Mouse (Mus musculus): Measurements from ENCODE around the gene Slit3.

Gene Slit3

DNA sequence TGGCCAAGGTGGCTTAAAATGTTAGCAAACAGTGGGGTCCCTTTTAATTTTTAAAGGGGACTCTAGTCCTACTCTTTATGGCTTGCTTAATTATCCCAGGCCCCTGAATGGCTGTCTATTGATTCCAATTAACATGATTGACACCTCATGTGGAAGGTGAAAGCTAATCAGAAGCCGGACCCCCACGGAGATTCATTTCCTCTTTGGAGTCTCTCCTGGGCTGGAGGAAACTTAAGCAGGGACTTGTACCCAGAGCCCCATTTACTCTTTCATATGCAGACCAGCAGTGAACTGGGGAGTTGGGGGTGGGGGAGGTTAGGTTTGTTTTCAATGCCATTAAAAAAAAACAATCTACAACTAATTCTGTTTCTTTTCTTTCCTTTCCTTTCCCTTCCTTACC, 230.4 kb downstream of the Slit3 start:
- DNase-seq (ENCODE audit: low spot score) = no peak

DNA sequence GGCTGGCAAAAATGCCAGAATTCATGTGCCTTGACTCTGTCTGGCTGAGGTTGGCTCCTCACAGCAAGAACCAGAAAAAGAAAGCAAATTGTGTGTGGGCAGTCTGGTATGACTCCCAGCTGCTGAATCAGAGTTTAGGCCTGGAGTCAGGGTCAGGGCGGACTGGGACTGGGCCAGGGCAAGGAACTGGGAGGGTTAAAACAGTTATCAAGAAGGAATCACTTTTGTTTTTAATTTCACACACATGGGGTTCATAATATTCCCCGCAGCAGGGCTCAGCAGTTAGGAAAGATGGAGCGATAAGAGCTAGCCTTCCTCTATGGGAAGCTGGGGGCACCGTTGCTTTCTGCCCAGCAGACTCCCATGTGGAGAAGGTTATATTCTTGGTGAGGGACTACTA, 234.8 kb downstream of the Slit3 start:
- no peak for DNase-seq (ENCODE audit: low spot score)

DNA sequence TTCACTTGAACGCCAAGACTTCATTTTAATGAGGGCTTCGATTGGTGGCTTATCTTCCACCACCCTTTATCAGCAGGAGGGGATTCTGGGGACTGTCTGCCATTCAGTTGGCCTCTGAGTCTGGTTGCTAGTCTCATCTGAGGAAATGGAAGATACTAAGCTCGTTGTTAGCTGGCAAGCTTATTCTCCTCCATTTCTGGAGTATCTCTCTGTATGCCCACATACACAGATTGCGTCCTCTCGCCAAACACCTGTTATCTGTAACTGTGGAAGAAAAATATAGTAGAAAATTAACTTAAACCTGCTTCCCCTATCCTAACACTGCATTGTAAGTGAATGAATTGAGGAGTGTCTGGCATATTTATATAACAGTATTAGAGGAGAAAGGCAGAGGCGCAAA, 240.0 kb downstream of the Slit3 start:
- no peak for DNase-seq (ENCODE audit: low spot score)

DNA sequence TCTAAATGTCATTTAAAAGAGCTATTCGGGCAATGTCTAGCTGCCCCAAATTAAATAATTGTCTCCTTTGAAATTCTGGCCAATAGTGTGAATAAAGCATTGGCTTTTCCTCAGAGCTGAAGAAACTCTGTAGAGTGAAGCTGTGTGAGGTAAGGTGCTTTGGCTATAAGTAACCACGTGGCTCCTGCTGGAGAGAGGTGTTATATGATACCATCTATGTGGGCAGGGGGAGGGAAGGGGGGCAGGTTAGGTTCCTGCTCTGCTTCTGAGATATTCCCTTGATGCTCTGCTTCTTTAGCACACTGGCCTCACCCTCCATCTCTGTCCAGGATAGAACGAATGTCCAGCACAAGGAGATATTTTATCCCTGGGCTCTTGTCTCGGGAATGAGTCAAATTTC, 242.0 kb downstream of the Slit3 start:
- no peak for DNase-seq (ENCODE audit: low spot score)

DNA sequence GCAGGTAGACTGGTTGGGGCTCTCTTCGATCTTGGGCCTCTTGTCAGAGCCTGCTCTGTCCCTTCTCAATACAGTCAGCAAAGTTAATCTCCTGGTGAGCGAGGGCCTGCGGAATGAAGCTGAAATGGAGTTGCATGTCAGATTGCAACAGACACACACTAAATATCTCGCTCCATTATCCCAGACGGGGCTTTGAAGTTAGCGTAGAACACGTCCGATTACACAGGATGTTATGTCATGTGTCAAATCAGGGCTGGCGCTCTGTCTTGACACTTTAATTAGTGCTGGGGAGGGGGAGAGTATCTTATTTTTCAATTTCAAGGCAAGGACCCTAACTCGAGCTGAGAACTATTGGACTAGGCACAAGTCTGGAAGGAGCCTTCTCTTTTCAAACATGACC, 243.4 kb downstream of the Slit3 start:
- no peak for DNase-seq (ENCODE audit: low spot score)

DNA sequence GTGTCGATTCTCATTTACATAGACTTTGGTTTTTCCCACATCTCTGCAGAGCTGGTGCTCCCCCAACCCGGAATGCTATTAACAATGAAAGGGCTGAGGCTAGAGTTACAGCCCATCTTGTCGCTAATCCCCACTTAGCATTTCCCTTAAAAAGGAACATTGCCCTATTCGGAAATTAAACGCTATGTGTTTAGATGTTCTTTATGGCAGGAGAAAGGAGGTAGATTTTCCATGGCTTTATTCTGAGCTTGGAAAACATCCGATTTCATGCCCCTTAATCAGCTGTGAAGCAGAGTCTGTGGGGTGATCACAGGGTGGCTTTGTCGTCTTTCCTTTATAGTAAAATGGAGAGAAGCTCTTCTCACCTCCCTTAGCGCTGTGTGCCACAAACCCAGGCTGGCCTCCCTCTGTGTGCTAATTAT, 244.5 kb downstream of the Slit3 start:
- no peak for DNase-seq (ENCODE audit: low spot score)

DNA sequence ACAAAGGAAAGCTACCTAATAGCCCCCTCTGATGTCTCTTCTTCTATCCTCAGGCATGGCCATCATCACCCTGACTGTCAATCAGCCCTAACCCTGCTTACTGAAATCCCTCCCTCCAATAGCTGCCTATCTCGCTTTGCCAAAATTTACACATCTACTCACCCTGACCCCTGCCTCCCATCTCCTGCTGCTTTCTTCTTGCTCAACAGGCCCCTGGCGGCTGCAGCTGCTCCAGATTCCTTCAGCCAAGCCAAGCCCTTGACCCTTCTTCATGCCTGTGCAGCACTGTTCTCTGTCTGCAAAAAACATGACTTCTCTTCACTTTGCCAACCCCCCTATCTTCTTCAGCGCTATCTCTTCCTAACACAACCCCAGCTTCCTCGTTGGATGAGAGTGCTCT, 245.6 kb downstream of the Slit3 start:
- DNase-seq (ENCODE audit: low spot score) = no peak

DNA sequence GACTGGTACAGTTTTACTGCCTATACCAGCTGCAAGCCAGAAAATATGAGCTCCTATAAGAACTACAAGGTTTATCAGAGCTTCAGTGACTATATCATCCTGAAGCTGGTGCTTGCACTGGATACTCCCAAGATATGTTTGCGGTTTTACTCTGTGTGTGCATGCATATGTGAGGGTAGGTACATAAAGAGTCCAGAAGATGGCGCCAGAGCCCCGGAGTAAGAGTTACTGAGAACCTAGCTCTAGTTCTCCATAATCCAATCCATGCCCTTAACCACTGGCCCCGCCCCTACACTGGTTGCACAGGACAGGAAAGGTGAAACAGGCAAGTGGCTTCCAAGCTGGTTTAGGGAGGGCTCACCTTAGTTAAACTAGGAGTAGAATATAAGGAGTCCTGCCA, 246.2 kb downstream of the Slit3 start:
- no peak for DNase-seq (ENCODE audit: low spot score)

DNA sequence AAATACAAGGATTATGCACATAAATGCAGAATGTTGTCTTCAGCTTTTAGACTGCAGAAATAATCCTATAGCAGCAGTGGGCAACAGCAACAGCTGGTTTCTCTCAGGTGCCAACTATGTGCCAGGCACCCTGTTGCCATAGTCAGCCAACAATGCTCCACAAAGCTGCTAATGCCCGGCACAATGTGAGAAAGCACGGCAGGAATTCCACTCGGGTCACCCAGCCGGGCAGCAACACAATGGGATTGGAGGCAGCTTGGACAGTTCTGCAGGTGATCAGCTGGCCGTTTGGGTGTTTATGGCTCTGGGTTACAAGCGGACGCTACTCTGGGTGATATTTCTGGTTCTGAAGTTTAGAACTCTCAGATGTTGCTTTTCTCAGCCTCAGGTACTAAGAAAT, 248.9 kb downstream of the Slit3 start:
- DNase-seq (ENCODE audit: low spot score) = no peak

DNA sequence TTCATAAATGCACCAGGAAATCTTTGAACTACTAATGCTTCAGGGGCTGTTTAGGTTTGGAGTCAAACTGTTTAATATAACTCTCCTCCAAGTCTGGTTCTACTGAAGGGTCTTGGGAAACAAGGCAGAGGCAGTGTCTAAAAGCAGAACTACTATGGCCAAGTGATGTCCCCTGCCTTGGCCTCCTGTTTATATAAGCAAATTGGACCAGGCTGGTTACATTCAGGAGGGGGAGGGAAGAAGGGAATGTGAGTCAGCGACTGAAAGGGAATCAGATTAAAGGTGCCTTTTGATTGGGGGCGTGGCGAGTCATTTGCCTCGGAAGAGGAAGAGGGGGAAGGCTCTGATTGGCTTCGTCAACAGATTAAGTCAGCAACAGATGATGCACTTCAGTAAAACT, 249.7 kb downstream of the Slit3 start:
- DNase-seq (ENCODE audit: low spot score) = no peak

DNA sequence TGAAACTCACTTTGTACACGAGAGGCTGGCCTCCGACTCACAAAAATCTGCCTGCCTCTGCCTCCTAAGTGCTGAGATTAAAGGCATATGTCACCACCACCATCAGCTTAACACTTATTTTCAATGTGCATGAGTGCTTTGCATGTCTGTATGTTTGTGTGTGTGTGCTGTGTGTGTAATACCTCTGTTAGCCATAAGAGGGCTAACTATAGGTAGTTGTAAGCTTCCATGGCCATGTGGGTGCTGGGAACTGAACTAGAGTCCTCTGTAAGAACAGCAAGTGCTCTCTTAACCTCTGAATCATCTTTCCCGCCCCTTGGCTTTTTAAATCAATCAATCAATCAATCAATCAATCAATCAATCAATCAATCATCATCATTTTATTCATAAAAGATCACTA, 251.4 kb downstream of the Slit3 start:
- DNase-seq (ENCODE audit: low spot score) = no peak

DNA sequence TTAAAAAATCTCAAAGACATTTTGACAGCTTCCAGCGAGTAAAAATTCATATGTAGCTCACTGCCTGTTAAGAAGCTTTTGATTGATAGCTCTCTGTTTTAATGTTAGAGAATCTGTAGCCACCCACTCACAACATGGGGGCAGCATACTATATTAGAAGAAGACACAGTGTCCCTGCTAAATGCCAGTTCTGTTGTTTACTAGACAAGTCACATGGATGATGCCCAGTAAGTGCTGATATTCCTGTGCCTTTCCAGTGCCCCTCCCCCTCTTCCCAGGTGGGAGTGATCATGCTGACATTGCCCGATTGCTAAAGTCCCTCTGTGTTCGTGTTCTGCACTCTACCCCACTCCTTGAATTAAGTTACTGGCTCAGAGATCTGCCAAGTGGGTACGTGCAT, 254.0 kb downstream of the Slit3 start:
- no peak for DNase-seq (ENCODE audit: low spot score)

DNA sequence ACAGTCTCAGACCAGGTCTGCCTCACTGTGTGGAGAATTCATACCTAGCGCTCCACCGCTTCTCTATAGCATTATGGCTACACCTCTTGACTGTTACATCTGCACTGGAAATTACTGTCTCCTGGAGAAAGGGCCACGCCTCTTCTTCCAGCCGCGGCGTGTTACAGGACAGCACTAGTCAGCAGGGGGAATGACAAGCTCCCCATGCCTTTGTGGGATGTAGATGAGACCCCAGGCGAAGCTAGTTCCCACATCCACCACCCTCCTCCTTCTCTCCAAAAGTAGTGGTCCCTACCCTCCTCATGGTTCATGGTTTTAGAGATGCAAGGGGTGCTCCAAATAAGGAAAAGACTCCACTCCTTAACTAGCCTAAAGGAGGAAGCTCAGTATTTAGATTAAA, 257.8 kb downstream of the Slit3 start:
- no peak for DNase-seq (ENCODE audit: low spot score)

DNA sequence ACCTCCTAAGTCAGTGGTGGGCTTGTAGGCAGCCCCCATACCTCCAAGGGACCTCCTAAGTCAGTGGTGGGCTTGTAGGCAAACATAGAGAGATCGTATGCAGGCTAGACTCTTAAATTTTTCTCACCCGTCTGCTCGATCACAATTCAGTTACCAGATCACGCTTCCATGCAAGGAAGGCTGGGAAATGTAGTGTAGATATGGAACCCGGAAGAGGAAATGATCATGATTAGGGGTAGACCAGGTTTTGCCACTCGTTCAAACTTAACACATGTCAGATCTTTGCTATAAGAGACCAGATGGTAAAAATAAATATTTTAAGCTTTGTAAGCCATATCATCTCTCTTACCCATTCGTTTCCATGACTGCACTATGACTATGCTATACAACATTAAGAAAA, 258.4 kb downstream of the Slit3 start:
- DNase-seq (ENCODE audit: low spot score) = no peak

DNA sequence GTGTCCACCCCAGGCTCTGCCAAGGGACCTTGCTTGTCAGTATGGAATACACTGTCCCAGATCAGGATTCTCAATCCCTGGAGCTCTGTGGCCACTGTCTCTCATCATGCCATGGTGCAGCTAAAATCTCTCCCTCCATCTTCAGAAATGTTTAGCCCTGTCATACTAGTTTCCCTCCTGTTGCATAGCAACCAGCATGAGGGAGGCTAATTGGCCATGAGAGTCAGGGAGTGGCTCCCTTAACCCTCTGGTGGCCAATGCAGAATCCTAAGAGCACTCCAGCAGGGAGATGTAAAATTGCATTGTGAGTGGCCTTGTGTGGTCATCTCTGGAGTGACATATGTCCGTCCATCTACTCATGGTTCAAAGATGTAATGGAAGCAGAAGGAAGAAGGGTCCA, 259.7 kb downstream of the Slit3 start:
- DNase-seq (ENCODE audit: low spot score) = no peak

DNA sequence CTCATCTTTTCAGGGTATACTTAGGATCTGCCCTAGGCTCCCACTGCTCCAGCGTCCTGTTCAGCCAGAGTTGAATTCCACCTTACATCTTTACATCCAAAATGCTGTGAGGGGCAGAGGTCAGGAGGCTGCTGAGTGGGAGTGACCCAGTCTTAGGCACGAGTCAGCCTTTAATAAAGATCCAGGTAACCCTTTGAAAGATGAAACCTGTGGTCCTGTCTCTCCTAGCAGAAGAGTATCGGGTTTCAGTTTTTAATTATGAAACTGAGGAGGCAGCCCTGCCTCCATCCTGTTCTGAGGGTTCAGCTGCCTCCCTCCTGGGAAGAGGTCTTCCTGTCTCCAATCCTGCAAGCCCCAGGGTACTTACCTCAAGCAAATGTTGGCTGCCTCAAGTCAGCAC, 264.4 kb downstream of the Slit3 start:
- no peak for DNase-seq (ENCODE audit: low spot score)

DNA sequence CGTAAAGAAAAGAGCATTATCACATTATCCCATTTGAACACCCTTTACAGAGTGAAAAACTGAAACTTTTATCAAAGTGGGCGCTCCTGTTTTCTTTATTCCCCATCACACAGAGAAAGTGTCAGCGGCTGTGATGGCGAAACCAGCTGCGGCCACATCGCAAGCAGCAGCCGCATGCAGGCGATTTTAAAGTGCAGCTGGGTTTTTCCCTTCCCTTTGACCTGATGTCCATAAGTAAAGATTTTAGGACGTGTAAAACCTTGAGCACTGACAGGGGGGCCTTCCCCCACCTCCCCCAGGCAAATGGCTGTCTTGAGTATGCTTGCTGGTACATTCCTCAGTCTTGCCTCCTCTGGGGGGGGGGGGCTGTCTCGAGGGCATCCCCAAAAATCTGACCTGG, 266.8 kb downstream of the Slit3 start:
- DNase-seq (ENCODE audit: low spot score) = no peak

DNA sequence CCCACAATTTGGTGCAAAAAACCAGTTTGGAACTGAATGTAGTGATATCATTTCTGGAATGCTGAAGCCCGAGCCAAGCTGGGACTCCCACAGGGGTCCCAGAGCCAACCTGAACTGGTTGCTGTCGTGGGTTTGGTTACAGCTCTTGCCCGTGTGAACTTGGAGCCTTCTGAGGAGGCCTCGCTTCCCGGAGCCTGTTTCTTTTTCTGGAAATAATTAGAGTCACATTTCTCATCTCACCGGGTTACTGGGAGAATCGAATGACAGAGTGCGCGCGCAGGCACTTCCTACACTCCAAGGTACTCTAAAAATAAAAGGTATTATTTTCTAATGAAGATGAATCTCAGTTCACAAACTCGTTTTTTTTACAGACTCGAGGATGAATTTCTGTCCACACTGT, 267.4 kb downstream of the Slit3 start:
- DNase-seq (ENCODE audit: low spot score) = no peak

DNA sequence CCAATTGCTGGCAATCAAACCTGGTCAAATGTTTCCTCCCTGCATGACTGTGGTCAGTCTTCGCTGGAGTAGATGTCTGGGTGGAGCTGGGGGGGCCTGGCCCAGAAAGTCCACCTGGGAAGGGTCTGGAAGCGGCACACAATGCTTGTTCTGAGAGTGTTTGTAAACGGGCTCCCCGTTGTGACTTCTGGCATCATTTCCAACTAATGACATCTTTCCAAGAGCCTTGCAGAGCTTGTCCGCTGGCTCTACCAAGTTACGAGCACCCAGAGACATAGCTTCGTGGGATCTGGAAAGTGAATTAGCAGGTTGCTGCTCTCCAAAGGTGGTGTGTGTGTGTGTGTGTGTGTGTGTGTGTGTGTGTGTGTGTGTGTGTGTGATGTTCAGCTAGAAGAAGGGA, 268.3 kb downstream of the Slit3 start:
- DNase-seq (ENCODE audit: low spot score) = no peak

DNA sequence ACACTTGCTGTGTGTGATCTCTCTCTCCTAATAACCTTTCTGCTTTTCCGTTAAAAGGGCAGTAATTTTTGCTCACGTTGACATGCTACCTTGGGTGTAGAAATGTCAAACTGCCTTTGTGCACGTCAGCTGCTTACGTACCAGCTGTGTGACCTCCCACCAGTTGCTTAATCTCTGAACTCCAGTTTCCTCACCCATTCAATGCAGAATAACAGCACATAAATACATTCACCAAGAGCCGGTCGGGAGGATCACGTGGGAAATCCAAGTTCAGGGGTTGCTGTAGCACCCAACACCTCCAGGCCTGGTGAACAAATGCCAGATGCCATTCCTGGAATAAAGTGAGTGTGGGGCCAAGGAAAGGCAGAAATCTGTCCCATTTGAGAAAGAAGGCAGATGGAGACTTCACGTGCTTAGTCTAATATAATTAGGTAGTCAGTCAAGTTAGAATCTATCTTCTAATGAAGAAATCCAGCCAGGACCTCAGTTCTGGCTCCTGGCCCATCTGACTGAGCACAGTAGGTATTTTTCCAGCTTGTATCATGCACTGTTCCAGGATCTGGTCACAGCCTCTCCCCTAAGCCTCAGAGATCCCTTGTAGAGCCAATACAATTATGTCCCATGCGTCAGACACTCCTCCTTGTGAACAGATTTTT, 268.9 kb downstream of the Slit3 start:
- DNase-seq (ENCODE audit: low spot score) = no peak

DNA sequence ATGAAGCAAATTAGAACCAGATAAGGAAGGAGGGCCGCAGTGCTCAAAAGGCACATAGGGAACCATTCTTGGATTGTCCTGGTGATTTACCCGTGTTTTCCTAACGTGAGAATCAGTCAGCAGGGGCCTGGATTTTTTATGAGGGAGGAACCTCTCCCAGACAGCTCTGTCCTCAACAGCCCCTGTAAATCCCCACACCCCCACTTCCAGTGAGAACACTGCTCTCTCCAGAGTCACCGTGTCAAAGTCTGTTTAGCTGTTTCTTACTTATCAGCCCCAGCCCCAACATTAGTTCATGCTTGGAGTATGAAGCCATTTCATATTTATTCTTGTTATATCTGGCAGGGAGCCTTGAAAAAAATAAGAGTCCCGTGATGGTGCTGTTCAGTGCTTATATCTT, 272.8 kb downstream of the Slit3 start:
- no peak for DNase-seq (ENCODE audit: low spot score)

DNA sequence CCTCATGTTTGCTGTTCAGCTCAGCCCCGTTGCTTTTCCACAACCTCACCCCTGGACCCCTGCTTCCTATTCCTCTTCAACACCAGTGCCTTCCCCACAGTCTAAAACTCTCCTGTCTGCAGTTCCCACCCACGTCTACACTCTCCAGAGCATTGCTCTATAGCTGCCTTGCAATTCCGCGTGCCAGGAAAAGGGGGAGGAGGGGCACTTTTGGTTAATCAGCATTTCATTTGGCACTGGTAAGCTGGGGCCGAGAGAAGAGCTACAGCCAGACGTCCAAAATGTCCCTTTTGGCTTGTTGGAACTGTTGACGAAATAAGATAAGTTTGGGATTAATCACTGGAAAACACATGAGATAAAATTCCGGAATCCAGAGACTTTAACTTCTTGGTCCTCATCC, 274.4 kb downstream of the Slit3 start:
- DNase-seq (ENCODE audit: low spot score) = peak; percentile 68

DNA sequence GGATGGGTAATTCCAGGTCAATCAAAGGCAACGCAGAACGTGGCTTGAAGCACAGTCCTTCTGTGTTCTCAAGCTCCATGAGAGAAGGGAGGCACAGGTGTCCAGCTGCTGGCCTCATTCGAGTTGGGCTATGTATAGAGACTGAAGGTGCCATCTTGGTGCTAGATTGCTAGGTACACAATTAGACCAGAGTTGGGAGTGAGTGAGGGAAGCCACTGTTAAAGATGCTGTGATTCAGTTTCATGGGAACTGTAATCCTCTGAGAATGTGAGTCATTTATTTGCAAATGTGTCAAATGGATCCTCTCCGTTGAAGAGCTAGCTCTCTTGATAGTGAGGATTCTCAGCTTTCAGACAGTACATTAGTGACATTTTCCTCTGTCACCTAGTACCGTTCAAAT, 277.3 kb downstream of the Slit3 start:
- DNase-seq (ENCODE audit: low spot score) = no peak

DNA sequence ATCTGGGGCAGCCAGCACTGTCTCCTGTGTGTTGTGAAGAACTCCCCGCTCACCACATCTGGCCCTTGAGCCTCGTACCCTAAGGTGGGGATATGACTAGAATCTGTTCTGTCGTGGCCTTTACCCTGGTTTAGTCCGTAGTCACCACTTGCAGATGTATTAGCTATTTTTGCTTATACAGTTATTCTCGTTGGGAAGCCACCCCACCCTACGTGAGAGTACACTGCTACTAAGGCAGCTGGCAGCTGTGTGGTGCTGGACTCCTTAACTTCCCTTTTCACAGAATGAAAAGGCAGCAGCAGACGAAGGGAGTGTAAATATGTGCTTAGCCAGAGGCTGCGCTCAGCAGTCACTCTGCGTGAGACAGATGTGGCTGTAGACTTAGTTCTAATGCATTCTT, 282.5 kb downstream of the Slit3 start:
- DNase-seq (ENCODE audit: low spot score) = no peak

DNA sequence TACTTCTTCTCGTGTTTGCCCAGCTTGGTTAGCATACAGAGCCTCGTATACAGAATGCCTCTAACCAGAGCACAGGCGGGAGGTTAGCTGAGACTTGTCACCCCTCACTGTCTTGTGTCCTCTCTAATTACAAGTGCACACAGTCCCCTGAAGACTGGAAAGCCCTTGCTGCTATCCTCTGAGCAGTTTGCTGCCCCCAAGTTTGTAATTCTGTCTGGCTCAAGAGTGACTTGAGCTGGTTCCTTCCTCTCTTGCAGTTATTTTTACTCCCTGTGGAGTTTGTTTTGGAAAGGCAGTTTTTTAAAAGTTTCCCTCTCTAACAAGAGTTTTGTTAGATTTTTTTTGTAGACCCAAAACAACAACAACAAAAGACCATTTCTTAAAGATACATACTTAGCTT, 285.0 kb downstream of the Slit3 start:
- no peak for DNase-seq (ENCODE audit: low spot score)
